Mouse (Mus musculus): ENCODE measurements around the gene Rwdd4a. TPM values are rescaled to one million over a fixed set of nuclear protein-coding genes. Genes with fewer than 3 reads are reported as not detected.
A peak's percentile ranks its signal among the peaks of the same experiment; 100 is the strongest.

The Rwdd4a gene
- 31.3 and 35.1 TPM in 2 replicates for polyA plus RNA-seq (2015; fragmentation: Nextera tagmentation; extraction: Ambion mirVana)

DNA sequence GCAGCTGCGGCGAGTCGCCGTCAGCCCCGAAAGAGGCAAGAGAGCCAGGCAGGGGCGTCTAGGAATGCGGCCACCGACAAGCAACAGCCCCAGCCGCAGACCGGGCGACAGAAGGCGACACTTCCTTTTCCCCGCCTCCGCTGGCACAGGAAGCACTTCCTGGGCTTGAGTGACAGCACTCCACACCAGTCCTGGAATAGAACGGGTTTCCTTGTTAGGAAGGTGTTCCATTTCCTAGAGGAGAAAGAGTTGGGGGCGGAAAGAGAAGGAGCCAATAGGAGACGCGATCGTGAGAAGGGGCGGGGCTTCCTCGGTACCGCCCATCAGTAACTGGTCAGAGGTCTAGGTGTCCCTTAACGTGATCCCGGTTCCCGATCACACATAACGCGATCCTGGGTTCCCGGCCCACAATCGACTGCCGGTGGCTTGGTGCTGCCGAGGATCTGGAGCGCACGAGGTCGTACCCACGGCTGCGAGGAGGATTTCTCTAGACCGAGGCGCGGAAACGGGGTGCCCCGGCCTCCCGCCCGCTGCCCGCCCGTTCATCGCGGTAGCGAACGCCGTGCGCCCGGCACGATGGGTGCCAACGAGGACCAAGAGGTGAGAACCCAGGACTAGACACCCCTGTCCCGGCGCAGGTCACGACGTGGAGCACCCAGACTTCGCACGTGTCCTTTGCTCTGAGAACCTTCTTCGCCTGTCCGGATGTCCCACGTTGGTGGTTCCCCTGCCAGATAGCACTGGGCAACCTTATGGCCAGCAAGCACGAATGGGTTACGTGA lies at the start of gene Rwdd4a, which contains the start of gene Trappc11:
Rwdd4a (plus strand) TSS at position 321 of the 782 bp plus-strand sequence.
Trappc11 (minus strand) TSS at position 127 of the 782 bp plus-strand sequence.
- peak; percentile 100 for ATAC-seq (ENCODE audit: low read depth)
- no peaks in the 10 kb centered on the region for H3K9me3 ChIP-seq (ENCODE audit: control insufficient read depth, low read length)
- H3K27me3 ChIP-seq (ENCODE audit: control insufficient read depth, insufficient read depth, low read depth, low read length) = no peaks in the 10 kb centered on the region
- H3K4me2 ChIP-seq (ENCODE audit: low read depth, low read length) = peak within 1 kb of the TSS; percentile 94
- under 1% methylated on average over 65 of the region's 65 CpGs for WGBS
- H3K9ac ChIP-seq (ENCODE audit: low read length) = peak within 1 kb of the TSS; percentile 88
- H3K4me1 ChIP-seq (replicated peaks; ENCODE audit: control insufficient read depth, insufficient read depth, low read length) = peaks cover 14% of the 10 kb centered on the region
- peaks cover 9% of the 10 kb centered on the region; the same call in 1 of the 2 replicates for H3K36me3 ChIP-seq (ENCODE audit: control insufficient read depth, insufficient read depth, low read length)
- H3K27ac ChIP-seq (ENCODE audit: low read length) = peak within 1 kb of the TSS; percentile 63
- H3K4me3 ChIP-seq (ENCODE audit: low read length) = peak within 1 kb of the TSS; percentile 88

DNA sequence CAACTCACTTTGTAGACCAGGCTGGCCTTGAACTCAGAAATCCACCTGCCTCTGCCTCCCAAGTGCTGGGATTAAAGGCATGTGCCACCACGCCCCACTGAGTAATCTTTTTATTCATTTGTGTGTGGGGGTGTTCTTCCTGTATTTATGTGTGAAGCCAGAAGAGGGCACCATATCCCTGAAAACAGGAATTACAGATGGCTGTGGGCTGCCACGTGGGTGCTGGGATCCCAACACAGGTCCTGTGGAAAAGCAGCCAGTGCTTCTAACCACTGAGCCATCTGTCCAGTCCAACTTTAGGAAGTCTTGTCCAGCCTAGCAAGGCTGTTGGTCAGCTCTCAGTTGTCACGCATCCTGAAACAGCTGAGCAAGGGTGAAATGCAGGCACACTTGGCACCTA lies 46.2 kb upstream of the Rwdd4a start:
- no peaks in the 10 kb centered on the region; the same call in 1 of the 2 replicates for H3K4me1 ChIP-seq (replicated peaks; ENCODE audit: control insufficient read depth, insufficient read depth, low read length)
- no peak overlapping the region for H3K4me3 ChIP-seq (ENCODE audit: low read length)
- no peak overlapping the region for H3K27ac ChIP-seq (ENCODE audit: low read length)
- H3K4me2 ChIP-seq (ENCODE audit: low read depth, low read length) = no peak overlapping the region
- peaks cover 16% of the 10 kb centered on the region for H3K36me3 ChIP-seq (ENCODE audit: control insufficient read depth, insufficient read depth, low read length)
- ATAC-seq (ENCODE audit: low read depth) = no peak
- no peak overlapping the region for H3K9ac ChIP-seq (ENCODE audit: low read length)
- no peaks in the 10 kb centered on the region for H3K27me3 ChIP-seq (ENCODE audit: control insufficient read depth, insufficient read depth, low read depth, low read length)
- WGBS = 91% methylated on average over 3 of the region's 3 CpGs
- H3K9me3 ChIP-seq (ENCODE audit: control insufficient read depth, low read length) = peaks cover 5% of the 10 kb centered on the region

DNA sequence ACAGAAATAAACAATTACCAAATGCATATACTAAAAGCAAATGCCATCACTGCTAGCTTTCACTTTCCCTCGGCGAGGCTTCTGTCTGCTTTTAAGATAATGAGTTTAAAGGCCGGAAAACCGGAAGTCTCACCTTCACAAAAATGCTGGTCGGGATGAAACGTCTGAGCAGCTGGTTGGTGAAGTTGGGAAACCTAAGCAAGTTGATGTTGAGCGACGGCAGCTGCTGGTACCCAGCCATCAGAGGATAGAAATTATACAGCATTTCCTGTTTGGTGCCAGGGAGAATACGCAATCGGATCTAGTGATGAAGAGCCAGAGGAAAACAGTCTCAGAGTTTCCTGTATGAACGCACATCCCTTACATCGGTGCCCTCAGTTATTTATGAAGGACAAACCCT lies 40.4 kb upstream of the Rwdd4a start:
- Histone ChIP-seq H3K4me1 (replicated peaks; ENCODE audit: control insufficient read depth, insufficient read depth, low read length) (no peaks in the 10 kb centered on the region), H3K4me2 (ENCODE audit: low read depth, low read length) (no peak overlapping the region), H3K4me3 (ENCODE audit: low read length) (no peak overlapping the region), H3K27ac (ENCODE audit: low read length) (no peak overlapping the region), H3K9me3 (ENCODE audit: control insufficient read depth, low read length) (no peaks in the 10 kb centered on the region), H3K9ac (ENCODE audit: low read length) (no peak overlapping the region), H3K27me3 (ENCODE audit: control insufficient read depth, insufficient read depth, low read depth, low read length) (no peaks in the 10 kb centered on the region), H3K36me3 (ENCODE audit: control insufficient read depth, insufficient read depth, low read length) (peaks cover 24% of the 10 kb centered on the region)
- WGBS = 74% methylated on average over 12 of the region's 12 CpGs
- ATAC-seq (ENCODE audit: low read depth) = no peak

DNA sequence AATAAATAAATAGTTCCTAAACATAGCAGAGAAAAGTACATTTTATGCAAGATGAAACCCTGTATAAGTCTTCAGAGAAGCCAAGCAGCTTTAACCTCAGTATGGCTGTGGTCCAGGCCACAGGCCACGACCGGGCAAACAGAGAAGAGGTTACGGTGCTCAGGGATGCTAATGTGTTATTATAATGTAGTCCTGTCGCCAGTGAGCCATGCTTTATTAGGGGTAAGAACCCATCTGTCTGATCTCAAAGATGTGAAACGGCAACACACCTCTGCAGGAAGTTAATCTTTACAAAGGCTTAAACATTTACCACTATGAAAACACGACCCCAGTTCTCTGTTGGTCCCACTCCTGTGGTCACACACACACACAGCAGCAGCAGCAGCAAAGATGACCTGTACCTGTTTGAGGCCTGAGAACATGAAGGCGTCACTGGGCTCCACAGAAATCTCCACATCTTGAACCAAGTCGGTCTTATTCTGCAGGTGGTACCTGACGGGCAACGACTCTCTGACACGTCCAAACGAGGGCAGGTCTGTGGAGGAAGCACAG lies 38.8 kb upstream of the Rwdd4a start:
- Histone ChIP-seq H3K9ac (ENCODE audit: low read length) (no peak overlapping the region), H3K9me3 (ENCODE audit: control insufficient read depth, low read length) (no peaks in the 10 kb centered on the region), H3K36me3 (ENCODE audit: control insufficient read depth, insufficient read depth, low read length) (peaks cover 33% of the 10 kb centered on the region), H3K27ac (ENCODE audit: low read length) (no peak overlapping the region), H3K27me3 (ENCODE audit: control insufficient read depth, insufficient read depth, low read depth, low read length) (no peaks in the 10 kb centered on the region), H3K4me2 (ENCODE audit: low read depth, low read length) (no peak overlapping the region), H3K4me3 (ENCODE audit: low read length) (no peak overlapping the region), H3K4me1 (replicated peaks; ENCODE audit: control insufficient read depth, insufficient read depth, low read length) (no peaks in the 10 kb centered on the region)
- no peak for ATAC-seq (ENCODE audit: low read depth)
- WGBS = 63% methylated on average over 12 of the region's 12 CpGs

DNA sequence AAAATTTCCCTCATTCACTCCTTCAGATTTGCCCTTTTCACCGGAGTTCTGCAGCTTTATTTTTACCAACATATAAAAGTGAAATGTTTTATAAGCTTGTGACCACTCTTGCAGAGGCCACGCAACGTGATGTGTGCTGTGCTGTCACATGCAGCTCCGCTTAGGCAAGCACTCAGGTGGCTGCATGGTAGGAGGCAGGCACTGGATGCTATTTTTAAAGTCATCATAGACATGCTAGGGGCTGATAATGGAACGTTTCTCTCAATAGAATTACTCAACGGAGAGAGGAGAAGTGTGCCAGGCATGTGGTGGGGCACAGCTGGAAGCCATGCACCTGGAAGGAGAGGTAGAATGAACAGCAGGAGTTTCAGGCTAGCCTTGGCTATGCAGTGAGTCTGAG lies 38.0 kb upstream of the Rwdd4a start:
- Histone ChIP-seq H3K9me3 (ENCODE audit: control insufficient read depth, low read length) (no peaks in the 10 kb centered on the region), H3K27me3 (ENCODE audit: control insufficient read depth, insufficient read depth, low read depth, low read length) (no peaks in the 10 kb centered on the region), H3K27ac (ENCODE audit: low read length) (no peak overlapping the region), H3K4me3 (ENCODE audit: low read length) (no peak overlapping the region), H3K4me1 (replicated peaks; ENCODE audit: control insufficient read depth, insufficient read depth, low read length) (no peaks in the 10 kb centered on the region), H3K9ac (ENCODE audit: low read length) (no peak overlapping the region), H3K36me3 (ENCODE audit: control insufficient read depth, insufficient read depth, low read length) (peaks cover 33% of the 10 kb centered on the region), H3K4me2 (ENCODE audit: low read depth, low read length) (no peak overlapping the region)
- WGBS = 70% methylated on average over 6 of the region's 6 CpGs
- no peak for ATAC-seq (ENCODE audit: low read depth)

DNA sequence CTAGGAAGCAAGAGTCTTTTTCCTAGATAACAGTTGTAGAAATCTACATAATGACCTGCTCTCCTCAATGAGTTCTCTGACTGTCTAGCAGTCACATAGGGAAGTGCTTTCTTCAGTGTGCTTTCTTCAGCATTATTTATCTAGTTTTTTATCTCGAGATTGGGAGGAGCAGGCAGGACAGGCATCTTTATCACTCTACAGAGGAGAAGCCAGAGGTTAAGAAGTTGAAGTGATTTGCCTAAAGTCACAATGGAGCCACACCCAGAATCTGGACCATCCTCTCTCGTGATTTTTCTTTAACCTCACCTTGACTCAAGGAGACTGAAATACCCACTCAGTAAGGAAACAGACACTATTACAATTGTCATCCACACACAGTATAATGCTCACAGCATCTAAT lies 31.5 kb upstream of the Rwdd4a start:
- no peak for ATAC-seq (ENCODE audit: low read depth)
- Histone ChIP-seq H3K9me3 (ENCODE audit: control insufficient read depth, low read length) (no peaks in the 10 kb centered on the region), H3K4me2 (ENCODE audit: low read depth, low read length) (no peak overlapping the region), H3K27ac (ENCODE audit: low read length) (no peak overlapping the region), H3K4me3 (ENCODE audit: low read length) (no peak overlapping the region), H3K9ac (ENCODE audit: low read length) (no peak overlapping the region), H3K4me1 (replicated peaks; ENCODE audit: control insufficient read depth, insufficient read depth, low read length) (no peaks in the 10 kb centered on the region), H3K27me3 (ENCODE audit: control insufficient read depth, insufficient read depth, low read depth, low read length) (no peaks in the 10 kb centered on the region), H3K36me3 (ENCODE audit: control insufficient read depth, insufficient read depth, low read length) (peaks cover 29% of the 10 kb centered on the region)
- 56% methylated on average over 2 of the region's 2 CpGs for WGBS

DNA sequence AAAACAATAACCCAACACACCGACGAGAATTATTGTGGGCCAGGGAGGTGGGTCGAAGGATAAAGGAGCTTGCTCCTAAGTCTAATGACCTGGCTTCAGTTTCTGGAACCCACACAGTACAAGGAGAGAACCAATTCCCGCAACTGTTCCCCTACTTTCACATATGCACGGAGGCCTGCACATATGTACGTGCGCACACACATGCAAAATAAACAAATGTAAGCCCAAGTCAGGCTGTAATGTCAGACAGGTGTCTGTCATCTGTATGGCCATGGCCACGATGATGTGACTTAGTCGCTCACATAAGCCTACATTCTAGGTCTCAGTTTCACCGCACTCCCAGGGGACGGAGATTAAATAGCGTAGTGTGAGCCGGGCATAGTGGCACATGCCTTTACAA lies 30.9 kb upstream of the Rwdd4a start:
- Histone ChIP-seq H3K9ac (ENCODE audit: low read length) (no peak overlapping the region), H3K4me2 (ENCODE audit: low read depth, low read length) (no peak overlapping the region), H3K27me3 (ENCODE audit: control insufficient read depth, insufficient read depth, low read depth, low read length) (no peaks in the 10 kb centered on the region), H3K4me3 (ENCODE audit: low read length) (no peak overlapping the region), H3K9me3 (ENCODE audit: control insufficient read depth, low read length) (no peaks in the 10 kb centered on the region), H3K36me3 (ENCODE audit: control insufficient read depth, insufficient read depth, low read length) (peaks cover 29% of the 10 kb centered on the region), H3K4me1 (replicated peaks; ENCODE audit: control insufficient read depth, insufficient read depth, low read length) (no peaks in the 10 kb centered on the region), H3K27ac (ENCODE audit: low read length) (no peak overlapping the region)
- WGBS = 95% methylated on average over 13 of the region's 13 CpGs
- ATAC-seq (ENCODE audit: low read depth) = no peak

DNA sequence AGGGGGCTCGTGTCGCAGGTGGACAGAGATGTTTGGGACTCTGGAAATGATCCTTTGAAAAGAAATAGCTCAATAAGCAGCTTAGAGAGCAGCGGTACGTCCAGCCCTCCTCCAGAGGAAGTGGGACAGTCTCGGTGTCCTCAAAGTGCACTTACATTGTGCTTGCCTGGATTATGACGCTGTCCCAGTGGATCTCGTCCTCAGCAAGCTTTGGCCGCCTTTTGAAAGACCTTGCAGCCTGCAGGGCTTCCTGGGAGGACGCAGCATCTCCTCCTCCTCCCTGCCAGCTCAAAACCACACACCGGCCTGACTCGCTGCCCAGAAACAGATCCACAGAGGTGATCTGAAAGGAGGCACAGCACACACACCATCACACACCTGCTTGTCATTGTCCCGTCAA lies 28.0 kb upstream of the Rwdd4a start:
- H3K4me1 ChIP-seq (replicated peaks; ENCODE audit: control insufficient read depth, insufficient read depth, low read length) = no peaks in the 10 kb centered on the region
- H3K4me2 ChIP-seq (ENCODE audit: low read depth, low read length) = no peak overlapping the region
- H3K9me3 ChIP-seq (ENCODE audit: control insufficient read depth, low read length) = no peaks in the 10 kb centered on the region
- no peak for ATAC-seq (ENCODE audit: low read depth)
- H3K36me3 ChIP-seq (ENCODE audit: control insufficient read depth, insufficient read depth, low read length) = peaks cover 20% of the 10 kb centered on the region
- WGBS = 90% methylated on average over 12 of the region's 12 CpGs
- H3K9ac ChIP-seq (ENCODE audit: low read length) = no peak overlapping the region
- H3K27ac ChIP-seq (ENCODE audit: low read length) = no peak overlapping the region
- no peaks in the 10 kb centered on the region for H3K27me3 ChIP-seq (ENCODE audit: control insufficient read depth, insufficient read depth, low read depth, low read length)
- no peak overlapping the region for H3K4me3 ChIP-seq (ENCODE audit: low read length)

DNA sequence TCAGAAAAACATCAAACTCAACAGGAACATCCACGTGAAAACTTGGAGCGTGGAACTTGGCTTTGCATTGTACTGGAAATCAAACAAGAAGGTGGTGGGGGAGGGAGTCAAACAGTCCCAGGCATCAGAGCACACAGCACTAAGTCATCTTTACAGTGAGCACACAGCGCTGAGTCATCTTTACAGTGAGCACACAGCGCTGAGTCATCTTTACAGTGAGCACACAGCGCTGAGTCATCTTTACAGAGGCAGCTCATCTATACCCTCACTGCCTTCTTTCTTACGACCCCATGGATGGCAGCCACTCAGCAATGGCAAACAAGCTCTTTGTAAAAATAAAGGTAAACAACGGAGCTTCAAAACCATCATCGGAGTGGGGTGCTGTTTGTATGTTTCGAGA lies 22.5 kb upstream of the Rwdd4a start:
- Histone ChIP-seq H3K36me3 (ENCODE audit: control insufficient read depth, insufficient read depth, low read length) (peaks cover 24% of the 10 kb centered on the region), H3K4me2 (ENCODE audit: low read depth, low read length) (no peak overlapping the region)
- 88% methylated on average over 9 of the region's 9 CpGs for WGBS

More for the DNA sequence above, 22.5 kb upstream of the Rwdd4a start:
- no peak for ATAC-seq (ENCODE audit: low read depth)
- Histone ChIP-seq H3K27ac (ENCODE audit: low read length) (no peak overlapping the region), H3K4me3 (ENCODE audit: low read length) (no peak overlapping the region), H3K9ac (ENCODE audit: low read length) (no peak overlapping the region), H3K4me1 (replicated peaks; ENCODE audit: control insufficient read depth, insufficient read depth, low read length) (no peaks in the 10 kb centered on the region), H3K27me3 (ENCODE audit: control insufficient read depth, insufficient read depth, low read depth, low read length) (no peaks in the 10 kb centered on the region), H3K9me3 (ENCODE audit: control insufficient read depth, low read length) (no peaks in the 10 kb centered on the region)

Measured in lung, embryonic 16.5 days (tissue).